Mouse (Mus musculus): Measurements from ENCODE around the gene Cip2a.

The Cip2a gene

DNA sequence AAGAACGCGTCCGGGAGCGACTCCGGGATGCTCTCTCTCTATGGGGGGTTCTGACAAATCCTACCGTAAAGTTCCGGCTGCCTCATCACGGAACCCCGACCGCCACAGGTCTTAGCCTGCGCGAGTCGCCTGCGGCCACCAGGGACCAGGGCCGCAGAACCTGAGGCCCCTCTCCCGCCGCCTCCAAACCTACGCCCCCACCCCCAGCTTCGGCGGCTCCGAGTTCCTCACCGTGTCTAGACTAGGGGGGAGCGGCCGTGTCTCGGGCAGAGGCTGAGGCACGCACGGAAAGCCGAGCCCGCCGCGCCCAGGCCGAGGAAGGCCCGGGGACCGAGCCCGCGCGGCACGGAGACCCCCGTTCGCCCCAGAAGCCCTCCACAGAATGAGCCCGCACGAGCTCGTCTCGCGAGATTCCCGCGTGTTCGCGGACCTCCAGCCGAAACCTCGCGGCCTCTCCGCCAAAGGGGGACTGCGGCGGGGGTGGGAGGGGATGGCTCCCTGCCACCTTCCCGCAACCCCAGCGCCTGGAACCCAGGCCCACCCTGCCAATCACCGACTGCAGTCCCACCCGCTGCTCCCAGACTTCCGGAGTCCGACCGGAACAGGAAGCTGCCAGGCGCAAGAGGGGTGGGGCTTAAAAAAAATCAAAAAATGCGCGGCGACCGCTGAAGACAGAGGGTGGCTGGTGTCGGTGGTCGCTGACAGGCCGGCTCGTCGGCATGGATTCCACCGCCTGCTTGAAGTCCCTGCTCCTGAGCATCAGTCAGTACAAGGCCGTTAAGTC, at the start of gene Cip2a, which contains the start of gene Dzip3:
Cip2a (plus strand) TSS at position 627 of the 784 bp plus-strand sequence.
Dzip3 (minus strand) TSS at position 607 of the 784 bp plus-strand sequence.
- DNase-seq (ENCODE audit: low spot score): peak; percentile 82

DNA sequence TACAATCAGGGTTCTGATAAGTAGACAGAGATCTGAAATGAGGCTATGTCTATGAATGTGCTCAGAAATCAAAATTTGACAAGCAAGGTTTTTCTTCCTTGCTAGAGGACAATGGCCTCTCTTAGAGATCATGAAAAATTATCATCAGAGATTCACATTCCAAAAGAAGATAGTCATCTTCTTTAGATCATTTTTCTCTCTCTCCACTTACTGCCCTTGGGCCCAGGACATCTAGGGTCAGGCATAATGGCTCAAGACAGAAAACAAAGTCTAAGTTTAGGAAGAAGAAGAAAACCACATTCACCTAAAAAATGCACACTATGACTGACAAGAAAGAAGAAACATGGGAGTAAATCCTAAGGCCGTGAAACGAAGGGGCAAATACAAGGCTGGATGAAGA, 21.0 kb upstream of the Cip2a start:
- no peak for DNase-seq (ENCODE audit: low spot score)

DNA sequence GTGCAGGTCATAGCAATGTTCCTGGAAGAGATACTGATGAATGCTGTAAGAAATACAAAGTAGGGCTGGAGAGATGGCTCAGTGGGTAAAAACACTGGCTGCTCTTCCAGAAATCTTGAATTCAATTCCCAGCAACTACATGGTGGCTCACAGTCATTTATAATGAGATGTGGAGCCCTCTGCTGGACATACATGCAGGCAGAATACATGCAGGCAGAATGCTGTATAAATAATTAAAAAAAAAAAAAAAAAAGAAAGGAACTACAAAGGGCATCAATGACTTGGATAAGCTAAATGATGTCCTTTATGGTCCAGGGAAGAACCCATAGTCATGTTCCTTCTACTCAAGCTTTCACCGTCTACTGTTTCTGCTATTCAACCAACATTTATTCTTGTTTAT, 20.4 kb upstream of the Cip2a start:
- no peak for DNase-seq (ENCODE audit: low spot score)

DNA sequence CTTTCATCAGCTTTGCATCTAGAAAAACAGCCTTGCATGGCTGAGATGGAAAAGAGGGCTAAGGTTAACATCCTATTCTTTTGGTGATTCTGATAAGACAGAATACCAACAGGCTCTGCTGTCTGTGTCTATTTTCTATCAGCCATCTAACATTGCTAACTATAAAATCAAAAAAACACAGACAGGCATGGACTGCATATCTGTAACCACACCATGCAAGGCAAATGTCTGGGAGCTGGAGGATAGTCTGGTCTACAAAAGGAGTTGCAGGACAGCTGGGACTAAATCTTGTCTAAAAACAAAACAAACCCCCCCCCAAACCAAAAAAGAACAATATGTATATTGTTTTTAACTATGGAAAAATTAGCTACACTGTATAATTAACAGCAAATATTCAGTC, 14.0 kb upstream of the Cip2a start:
- DNase-seq (ENCODE audit: low spot score): no peak

DNA sequence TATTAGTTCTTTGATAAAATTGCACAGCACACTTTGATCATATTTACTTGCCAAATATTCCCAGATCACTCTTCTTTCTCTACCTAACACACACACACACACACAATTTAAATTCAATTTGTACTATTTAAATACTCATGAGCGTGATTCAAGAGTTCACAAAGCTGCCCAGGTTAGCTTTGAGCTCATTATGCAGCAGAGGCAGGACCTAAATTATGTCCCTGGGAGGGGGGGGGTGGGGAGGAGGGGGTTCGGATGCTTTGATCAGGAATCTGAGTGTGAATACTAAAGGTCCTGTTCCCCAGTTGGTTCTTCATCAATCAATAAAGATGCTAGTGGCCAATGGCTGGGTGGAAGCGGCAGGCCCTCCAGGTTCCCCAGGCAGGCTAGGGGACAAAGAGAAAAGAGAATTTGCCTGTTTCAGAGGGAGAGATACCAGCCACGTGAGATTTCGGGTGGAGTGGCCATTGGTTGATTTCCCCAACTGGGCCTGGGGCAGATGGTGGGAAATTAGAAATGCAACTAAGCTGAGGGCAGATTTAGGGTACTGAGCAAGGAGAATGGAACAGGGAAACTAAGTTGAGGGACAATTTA, 8.9 kb upstream of the Cip2a start:
- DNase-seq (ENCODE audit: low spot score): no peak

DNA sequence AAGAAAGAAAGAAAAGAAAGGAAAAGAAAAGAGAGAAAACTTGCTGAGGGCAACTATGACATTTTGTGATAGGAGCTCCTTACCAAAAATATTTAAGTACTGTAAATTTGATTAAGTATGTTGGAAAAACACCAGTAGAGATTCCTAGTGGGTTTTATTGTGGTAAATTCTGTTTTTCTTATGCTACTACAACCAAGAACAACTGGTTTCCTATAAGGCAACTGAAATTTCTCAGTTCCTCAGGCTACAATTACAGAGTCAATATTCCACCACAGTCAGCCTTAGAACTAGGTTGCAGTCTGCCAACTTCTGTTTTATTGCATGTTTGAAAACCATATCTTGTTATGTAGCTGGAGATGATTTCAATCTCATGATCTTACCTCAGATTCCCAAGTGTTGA, 4.3 kb upstream of the Cip2a start:
- DNase-seq (ENCODE audit: low spot score): no peak

DNA sequence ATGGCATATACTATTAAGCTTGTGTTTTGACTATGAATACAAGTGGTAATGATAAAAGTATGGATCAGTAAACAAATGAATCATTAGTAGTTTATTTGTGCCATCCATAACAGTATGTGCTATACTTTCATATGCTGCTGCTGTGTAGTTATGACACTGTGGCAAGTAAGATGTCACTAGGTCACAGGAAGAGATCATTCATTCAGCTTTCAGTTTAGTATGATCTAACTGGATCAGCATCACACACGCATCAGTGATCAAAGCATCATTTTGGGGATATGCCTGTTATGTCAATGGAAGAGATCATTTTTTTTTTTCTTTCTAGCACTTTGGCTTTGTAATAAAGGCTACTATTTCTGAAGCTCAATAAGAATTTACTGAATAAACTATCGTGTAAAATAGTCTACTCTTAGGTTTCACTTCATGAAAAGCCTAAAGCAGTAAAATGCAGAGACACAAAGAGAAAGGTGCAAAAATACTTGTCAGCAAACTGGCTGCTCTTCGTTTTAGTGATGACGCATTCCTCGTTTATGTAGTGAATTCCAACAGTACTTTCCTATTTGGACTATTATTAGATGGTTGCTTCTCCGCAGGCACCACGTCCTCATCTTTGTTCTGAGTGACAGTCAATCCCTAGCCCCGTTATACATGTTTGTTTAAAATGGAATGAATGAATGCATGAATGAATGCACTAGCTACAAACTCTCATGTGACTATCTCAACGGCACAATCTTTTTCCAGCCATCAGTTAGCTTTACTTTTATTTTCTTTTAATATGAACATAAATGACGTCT, 1.4 kb upstream of the Cip2a start:
- no peak for DNase-seq (ENCODE audit: low spot score)

DNA sequence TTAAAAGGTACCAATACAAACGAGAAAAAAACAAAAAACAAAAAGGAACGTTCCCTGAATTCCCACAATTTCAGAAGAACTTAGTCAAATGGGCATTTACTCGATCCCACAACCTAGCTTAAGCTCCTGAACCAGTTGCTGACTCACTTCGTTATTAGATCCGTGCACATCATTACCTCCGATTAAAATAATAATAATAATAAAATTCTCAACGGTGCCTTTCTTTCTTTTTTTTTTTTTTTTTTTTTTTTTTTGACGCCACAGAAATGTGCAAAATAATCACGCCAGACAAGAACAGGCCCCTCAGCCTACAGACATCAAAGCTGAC, 790 bp upstream of the Cip2a start:
- DNase-seq (ENCODE audit: low spot score): no peak

DNA sequence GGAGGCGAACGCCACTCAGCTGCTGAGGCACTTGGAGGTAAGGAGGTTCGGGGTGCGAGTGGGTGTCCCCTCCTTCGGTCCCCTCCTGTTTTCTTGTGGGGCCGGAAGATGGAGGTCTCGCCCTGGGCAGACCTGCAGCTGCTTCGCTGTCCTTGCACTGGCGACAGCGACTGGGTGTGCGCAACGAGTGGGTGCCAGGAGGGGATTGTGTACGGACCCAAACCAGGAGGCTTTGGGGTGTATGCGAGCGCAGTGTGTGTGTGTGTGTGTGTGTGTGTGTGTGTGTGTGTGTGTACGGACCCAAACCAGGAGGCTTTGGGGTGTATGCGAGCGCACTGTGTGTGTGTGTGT, 333 bp downstream of the Cip2a start:
- DNase-seq (ENCODE audit: low spot score): no peak

DNA sequence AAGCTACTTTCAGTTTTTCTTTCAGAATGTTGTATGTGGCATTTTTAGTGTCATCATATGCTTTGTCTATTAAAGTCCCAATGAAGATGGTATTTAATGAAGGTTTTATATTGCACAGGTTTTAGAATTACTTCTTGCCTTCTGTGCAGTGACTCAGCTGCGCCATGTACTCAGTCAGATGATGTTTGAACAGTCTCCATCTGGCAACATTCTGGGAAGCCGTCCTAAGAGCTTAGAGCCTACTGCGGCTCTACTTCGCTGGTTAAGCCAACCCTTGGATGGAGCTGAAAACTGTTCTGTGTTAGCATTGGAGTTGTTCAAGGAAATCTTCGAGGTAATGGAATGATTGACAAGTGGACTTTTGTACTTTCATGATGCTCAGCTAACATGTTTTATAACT, 10.2 kb downstream of the Cip2a start:
- no peak for DNase-seq (ENCODE audit: low spot score)

DNA sequence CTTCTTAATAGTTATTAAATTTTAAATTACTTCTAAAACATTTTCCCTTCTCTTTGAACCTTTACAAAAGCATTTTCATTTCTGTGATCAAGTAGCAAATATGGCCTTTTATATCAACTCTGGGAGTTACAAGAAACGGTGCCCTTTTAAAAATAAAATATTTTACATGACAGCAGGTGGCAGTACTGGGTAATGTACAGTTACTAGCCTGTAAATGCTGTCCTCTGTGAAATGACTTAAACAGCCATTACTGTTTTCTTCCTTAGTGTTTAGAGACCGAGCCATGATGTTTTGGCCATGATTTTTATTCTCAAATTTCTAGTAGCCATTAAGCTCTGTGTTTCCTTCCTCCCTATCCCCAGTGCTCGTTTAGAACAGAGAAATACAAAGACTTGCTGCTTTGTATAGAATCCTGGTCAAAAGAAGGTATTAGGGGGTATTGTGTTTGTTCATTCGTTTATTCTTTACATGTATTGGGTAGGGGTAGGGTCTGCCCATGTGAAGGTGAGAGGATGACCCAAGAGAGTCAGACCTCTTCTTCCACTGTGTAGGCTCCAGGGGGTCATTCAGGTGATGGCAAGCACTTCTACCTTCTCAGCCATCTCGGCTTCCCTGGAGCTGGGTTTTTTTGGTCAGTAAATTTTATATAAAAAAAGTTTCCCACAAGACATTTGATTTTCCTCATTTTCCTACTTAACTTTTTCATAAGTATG, 22.8 kb downstream of the Cip2a start:
- no peak for DNase-seq (ENCODE audit: low spot score)

DNA sequence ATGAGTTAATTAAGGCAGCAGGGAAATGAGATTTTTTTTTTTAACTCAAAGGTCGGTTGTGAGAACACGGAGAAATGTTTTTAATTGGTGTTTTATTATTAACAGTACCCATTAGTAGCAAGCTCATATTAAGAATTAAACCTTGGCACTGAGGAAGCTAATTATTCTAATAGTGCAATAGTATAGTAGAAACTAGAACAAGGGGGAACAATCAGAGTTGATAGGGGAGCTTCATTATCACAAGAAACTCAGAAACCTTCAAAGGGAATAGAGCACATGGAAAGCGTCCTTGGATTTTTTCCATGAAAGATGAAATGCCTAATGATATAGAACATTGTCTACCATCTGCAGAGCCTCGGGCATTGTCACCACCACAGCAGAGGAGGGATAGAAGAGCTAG, 41.9 kb downstream of the Cip2a start:
- no peak for DNase-seq (ENCODE audit: low spot score)

DNA sequence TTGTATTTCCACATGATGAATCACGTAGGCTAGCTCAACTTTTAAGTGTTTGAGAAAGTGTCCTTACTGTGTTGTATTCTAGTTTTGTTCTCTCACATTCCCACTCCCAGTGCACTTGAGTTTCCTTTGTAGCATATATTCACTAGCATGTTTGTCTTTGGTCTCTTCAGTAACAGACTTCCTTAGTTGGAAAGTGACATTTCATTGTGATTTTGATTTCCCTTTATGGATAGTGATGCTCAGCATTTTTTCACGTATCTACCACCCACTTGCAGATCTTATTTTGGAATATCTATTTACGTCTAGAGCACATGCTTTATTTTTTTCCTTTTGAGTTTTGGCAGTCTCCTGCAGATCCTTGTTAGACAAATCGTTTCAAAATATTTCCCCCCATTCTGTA, 43.8 kb downstream of the Cip2a start:
- DNase-seq (ENCODE audit: low spot score): no peak

DNA sequence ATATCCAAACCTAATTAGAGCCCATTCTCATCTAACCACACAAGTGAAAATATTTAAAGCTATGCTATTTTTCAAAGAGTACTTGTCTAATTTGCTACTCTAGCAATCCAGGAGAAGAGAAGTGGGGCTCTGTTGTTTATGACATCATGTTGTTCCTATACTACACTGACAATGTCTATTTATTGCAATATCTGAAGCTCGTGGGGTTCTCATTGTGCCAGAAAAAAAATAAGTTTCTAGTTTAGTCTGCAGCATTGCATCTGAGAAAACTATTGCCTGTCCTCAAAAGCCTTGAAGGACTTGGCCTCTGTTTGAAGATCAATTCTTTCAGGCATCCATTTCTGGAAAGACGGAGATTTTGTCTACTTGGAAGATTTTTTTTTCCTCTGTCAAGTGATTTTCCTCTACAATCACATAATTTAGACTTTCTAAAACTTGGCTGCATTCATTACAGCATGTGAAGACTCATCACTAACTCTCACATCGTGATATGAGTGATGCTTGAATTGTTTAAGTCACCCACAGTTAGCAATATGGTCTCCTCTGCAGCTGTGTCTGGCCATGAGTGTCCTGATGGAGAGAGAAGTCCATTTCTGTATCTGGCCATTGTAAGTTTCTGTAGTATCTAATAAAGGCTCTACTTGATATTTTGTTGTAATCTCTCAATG, 46.7 kb downstream of the Cip2a start:
- no peak for DNase-seq (ENCODE audit: low spot score)

DNA sequence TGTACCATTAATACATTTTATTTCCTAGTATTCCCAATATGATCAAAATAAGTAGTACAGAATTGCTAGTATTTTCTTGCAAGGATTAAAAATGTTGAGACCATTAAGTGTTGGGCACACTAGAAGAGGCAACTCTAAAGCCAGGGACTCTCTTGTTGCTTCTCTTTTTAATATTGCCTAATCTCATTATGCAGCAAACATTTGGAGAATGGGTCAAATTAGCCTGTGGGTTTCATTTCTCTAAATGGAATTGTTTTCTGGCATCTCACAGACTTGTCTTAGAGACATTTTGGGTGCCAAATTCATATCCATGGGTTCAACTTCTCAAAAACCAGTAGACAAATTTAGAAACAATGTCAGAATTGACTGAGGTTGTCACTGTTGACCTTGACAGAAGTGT, 55.2 kb downstream of the Cip2a start:
- DNase-seq (ENCODE audit: low spot score): no peak

DNA sequence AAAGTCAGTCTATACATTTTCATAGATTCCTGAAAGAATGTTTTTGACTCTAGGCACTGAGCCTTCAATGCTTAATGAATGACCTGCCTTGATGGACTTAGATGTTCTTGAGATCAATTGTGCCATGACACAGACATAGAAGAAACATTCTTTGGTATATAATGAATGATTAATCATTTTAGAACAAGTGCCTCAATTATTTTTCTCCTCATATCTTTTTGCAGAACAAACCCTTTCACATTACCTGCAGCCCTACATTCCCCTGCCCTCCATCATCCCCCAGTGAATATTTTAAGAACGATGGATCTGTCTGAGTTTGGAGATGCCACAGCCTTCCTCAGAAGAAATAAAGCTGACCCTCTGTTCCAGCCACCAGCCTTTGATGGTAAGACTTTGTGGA, 63.2 kb downstream of the Cip2a start, which contains the start of gene Myh15:
Myh15 (plus strand) TSS at position 301 of the 400 bp plus-strand sequence.
- no peak for DNase-seq (ENCODE audit: low spot score)
